8 mouse cellular contexts compared by ENCODE assay signal in the genomic region with DNA sequence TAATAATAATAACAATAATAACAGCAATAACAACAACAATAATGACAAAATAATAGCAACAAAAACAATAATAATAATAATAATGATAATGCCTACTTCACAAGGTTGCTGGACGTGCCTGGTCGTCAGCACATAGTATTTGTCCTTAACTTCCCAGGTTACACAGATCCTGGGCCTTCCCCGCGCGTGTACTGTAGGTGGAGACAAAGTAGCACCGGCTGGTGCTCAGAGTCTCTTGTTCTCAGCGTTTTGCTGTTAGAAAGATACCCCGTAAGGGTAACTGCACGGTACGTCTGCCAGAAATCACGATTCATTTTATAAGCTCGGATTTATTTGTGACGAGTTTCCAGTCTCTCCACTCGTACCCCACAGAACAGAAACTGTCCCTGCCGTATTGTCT. TPM values are rescaled to one million over a fixed set of nuclear protein-coding genes. Genes with fewer than 3 reads are reported as not detected.
DNase-seq lines count a peak whose midpoint lies in the region; ATAC-seq and TF ChIP-seq lines count a peak whose summit lies in the region.

No protein-coding gene starts in this region.

- H3K27ac ChIP-seq in heart, embryonic 16.5 days (ENCODE audit: low read length), result peak overlapping the region; percentile 93
- H3K27ac ChIP-seq in lung, embryonic 14.5 days (ENCODE audit: low read depth), result peak overlapping the region; percentile 93

- H3K27me3 ChIP-seq in heart, embryonic 16.5 days (ENCODE audit: control insufficient read depth, insufficient read depth, low read length), result no peaks in the 10 kb centered on the region
- no peaks in the 10 kb centered on the region for H3K27me3 ChIP-seq in lung, embryonic 14.5 days (ENCODE audit: insufficient read depth, low read length)

- 3% methylated on average over 15 of the region's 15 CpGs for WGBS in heart, embryonic 16.5 days
- WGBS in lung, embryonic 14.5 days, result 2% methylated on average over 15 of the region's 15 CpGs

- peaks cover 26% of the 10 kb centered on the region for H3K4me1 ChIP-seq in heart, embryonic 16.5 days (ENCODE audit: control insufficient read depth, insufficient read depth, low read length)
- H3K4me1 ChIP-seq in lung, embryonic 14.5 days (ENCODE audit: insufficient read depth), result 0 out of 2 replicates have a peak, but pooled peaks cover 8% of the 10 kb centered on the region

- peak; percentile 63 for TF ChIP-seq CTCF in lung, embryonic 14.5 days (IDR thresholded peaks at IDR 0.05; ENCODE audit: low read depth)

- no peaks in the 10 kb centered on the region for H3K36me3 ChIP-seq in heart, embryonic 16.5 days (ENCODE audit: control insufficient read depth, insufficient read depth)
- H3K36me3 ChIP-seq in lung, embryonic 14.5 days (ENCODE audit: insufficient read depth), result peaks cover 5% of the 10 kb centered on the region

- peak; percentile 58 for ATAC-seq in heart, embryonic 16.5 days (replicated peaks; ENCODE audit: extremely low read depth, insufficient read depth, low FRiP score)
- ATAC-seq in lung, embryonic 14.5 days (ENCODE audit: insufficient read depth), result peak; percentile 67

- H3K4me3 ChIP-seq in heart, embryonic 16.5 days (ENCODE audit: low read length), result peak overlapping the region; percentile 95
- H3K4me3 ChIP-seq in lung, embryonic 14.5 days (ENCODE audit: low read depth, low read length), result peak overlapping the region; percentile 97

- DNase-seq in A20 (ENCODE audit: low read depth, low spot score) (peak; percentile 77), adipocyte (ENCODE audit: low spot score) (peak; percentile 54)
- peak; percentile 60 for DNase-seq in embryo, embryonic 9.5 days (ENCODE audit: extremely low spot score)
- DNase-seq in kidney, postnatal 14 days, result peak; percentile 57
- peak; percentile 84 for DNase-seq in lung, embryonic 14.5 days
- peak; percentile 76 for DNase-seq in retina, embryonic 14.5 days (ENCODE audit: low spot score)
- peak; percentile 76 for DNase-seq in thymus, postnatal 4 days

- no peaks in the 10 kb centered on the region for H3K9me3 ChIP-seq in heart, embryonic 16.5 days (replicated peaks; ENCODE audit: control insufficient read depth, low read length)
- no peaks in the 10 kb centered on the region for H3K9me3 ChIP-seq in lung, embryonic 14.5 days (ENCODE audit: low read depth, low read length)

- H3K4me2 ChIP-seq in heart, embryonic 16.5 days (ENCODE audit: low read depth, low read length), result peak overlapping the region; percentile 74
- H3K4me2 ChIP-seq in lung, embryonic 14.5 days, result peak overlapping the region; percentile 76

- peak overlapping the region; percentile 96 for H3K9ac ChIP-seq in heart, embryonic 16.5 days (ENCODE audit: low read length)
- peak overlapping the region; percentile 97 for H3K9ac ChIP-seq in lung, embryonic 14.5 days

RNA-seq across cellular contexts. Expression of a gene that starts 0.8 kb away (rescaled TPM):
- polyA plus RNA-seq in heart, embryonic 16.5 days (2015; fragmentation: Nextera tagmentation; extraction: Ambion mirVana), result 14.4 and 14.8 TPM in 2 replicates
- 13.2 and 15.0 TPM in 2 replicates for polyA plus RNA-seq in lung, embryonic 14.5 days (2014; fragmentation: Nextera tagmentation; extraction: Ambion mirVana)

RNA-seq across cellular contexts. Expression of a gene that starts 0.8 kb away (rescaled TPM):
- 359 and 373 TPM in 2 replicates for polyA plus RNA-seq in heart, embryonic 16.5 days (2015; fragmentation: Nextera tagmentation; extraction: Ambion mirVana)
- polyA plus RNA-seq in lung, embryonic 14.5 days (2014; fragmentation: Nextera tagmentation; extraction: Ambion mirVana), result 600 and 601 TPM in 2 replicates

RNA-seq across cellular contexts. Expression of a gene that starts 37.2 kb away (rescaled TPM):
- polyA plus RNA-seq in heart, embryonic 16.5 days (2015; fragmentation: Nextera tagmentation; extraction: Ambion mirVana), result 10.9 and 12.2 TPM in 2 replicates
- 4.5 and 5.2 TPM in 2 replicates for polyA plus RNA-seq in lung, embryonic 14.5 days (2014; fragmentation: Nextera tagmentation; extraction: Ambion mirVana)

Comparison
In these comparisons a context has a peak if more than half of its experiments do, and no peak if none do; other contexts are left out.
1. Peak in every context shown above with its lines: DNase-seq, ATAC-seq, H3K4me3 ChIP-seq and H3K27ac ChIP-seq.